Mouse (Mus musculus) left cerebral cortex, postnatal 14 days (tissue): ENCODE measurements at regions not wholly inside any gene's neighbourhood (a gene's known extent, or its start where the extent isn't known, plus 50 kb on each side); places are given as distances from the start of the nearest gene placed in this dataset.

Experiments used
- DNase-seq, 2 experiments: peaks; one replicate each; pipeline ENCODE4 v3.0.0; 2021 to 2022; ENCODE audit warnings: low spot score in 2 of 2, mixed read lengths in 1 of 2
- intact Hi-C: fragments of 180-260 bp; cut with DNase I; formaldehyde crosslinking; loops from one replicate; pipeline ENCODE4 v1.15.1; 2025

DNA sequence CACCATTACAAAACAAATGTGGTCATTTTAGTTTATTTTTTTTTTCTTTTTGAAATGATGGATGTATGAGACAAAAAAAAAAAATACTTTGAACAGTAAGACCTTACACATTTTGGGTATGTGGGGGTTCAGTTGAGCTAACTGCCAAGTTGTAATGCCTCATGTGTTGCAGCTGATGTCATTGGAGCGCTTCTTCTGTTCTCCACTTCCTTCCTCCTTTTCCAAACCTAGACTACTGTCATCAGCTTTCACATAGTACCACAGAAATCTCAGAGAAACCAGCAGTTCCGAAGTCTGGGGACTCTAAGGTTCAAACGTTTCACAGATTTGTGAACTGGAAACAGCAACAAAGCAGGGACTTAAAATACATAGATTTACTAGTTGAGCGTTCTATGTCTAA, 270.7 kb downstream of the Usp25 start:
- intact Hi-C loops: no loop called here
- DNase-seq: no peak

DNA sequence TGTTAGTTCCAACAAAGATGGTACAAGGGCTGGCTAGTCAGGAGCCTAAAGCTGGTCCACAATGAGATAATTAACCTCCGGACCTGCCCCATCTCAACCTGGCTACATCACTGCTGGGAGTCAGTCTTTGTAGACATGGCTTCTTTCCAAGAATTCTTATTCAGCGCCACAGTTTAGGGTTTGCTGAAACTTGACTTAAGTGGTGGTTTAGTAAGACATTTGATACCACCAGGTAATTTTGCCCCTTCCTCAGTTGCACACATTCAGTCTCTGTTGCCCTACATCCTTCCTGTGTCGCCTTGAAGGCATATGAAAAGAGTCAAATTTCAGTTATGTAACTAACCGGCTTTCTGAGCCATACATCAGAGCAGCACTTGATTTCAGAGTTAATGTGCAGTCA, 266.4 kb downstream of the Usp25 start:
- intact Hi-C loops: no loop called here
- no peak for DNase-seq

DNA sequence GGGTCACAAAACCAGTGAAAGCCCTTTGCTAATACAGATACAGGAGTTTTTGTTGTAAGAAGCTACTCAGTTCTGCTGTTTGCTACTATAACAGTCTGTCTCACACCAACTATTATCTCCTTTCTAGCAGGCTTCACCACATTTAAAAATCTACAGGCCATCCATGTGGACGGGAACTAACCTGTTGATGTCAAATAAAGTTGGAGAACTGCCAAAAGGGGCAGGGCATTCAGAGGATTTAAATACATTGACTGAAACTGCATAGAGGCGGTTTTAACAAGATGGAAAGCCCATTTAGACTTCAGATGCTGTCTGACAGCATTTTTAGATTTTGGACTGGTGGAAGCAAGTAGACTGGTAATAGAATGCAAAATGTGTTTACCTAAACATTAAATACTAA, 266.0 kb downstream of the Usp25 start:
- no peak for DNase-seq
- intact Hi-C loops: no loop called here

DNA sequence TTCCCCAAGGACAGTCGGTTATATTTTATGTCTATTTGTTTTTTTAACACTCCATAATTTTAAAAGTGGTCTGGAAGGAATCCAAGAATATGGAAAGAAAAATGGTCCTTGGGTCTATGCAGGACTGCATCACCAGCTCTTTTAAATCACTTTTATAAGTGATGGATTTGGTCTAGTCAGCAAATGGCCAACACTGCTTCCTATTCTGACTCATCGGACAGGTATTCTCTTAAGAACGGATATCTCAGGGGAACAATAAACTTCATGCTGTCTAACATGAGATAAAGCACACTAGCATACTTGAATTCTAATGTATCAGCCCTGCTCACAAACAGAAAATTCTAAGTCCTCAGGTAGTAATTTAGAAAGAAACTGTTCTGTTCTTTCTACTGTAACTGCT, 259.8 kb downstream of the Usp25 start:
- intact Hi-C loops: no loop called here
- DNase-seq: no peak

DNA sequence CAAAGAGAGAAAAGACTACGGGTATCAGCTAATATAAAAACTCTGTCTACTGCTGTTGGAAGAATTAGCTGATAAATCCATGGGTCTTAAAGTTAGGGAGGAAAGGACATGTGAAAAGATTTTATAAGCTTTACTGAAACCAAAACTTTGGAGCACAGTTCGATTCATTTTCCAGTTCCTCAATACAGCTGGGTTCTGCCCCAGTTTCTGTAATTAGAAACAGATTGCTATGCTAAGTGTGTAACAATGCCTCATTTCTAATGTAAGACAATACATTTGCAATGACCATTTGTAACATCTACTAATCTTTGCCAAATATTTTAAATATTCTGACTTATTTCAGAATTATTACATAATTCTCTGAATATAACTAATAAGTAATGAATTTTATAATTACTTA, 255.4 kb downstream of the Usp25 start:
- intact Hi-C loops: no loop called here
- no peak for DNase-seq

DNA sequence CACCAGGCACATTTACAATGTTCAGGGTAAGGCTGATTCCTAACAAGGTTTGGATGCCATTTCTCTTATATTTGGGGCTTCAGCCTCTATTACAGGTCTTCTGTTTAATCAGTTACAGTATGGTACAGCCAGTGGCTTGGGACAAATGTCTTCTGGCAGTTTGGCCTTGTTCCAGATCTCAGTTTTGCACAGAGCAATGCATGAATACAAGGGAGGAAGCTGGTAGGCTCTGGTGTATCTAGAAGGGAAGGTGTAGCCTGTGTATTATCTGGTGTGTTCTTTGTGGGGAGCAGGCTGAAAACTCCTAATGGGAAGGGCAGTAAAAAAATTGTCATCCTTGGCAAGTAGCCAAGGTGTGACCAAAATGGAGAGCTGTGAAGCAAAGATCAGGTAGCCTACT, 254.2 kb downstream of the Usp25 start:
- intact Hi-C loops: no loop called here
- DNase-seq: no peak

DNA sequence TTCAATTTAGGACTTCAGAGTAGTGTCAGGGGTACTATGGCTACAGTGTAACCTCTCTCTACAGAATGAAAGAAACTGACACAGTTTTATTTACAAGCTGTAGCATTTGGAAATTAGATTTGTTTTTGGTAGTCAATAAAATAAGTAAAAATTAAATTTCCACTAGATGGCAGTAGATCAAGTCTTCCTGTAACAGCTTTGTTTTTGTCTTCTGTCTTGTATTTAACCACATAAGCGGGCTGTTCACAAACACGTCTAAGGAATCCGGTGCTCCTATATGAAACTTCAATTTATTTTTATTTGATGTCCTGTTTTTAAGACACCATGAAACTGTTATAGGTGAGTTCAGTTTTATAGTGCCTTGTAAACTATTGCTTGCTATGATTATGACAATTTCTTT, 238.8 kb downstream of the Usp25 start:
- DNase-seq: peak in 1 of 2 experiments; percentile 14
- intact Hi-C loops: loop anchor here (5.0 to 10.0 kb wide), 2 partner anchors 195 to 902 kb away; no protein-coding TSS in a partner anchor

DNA sequence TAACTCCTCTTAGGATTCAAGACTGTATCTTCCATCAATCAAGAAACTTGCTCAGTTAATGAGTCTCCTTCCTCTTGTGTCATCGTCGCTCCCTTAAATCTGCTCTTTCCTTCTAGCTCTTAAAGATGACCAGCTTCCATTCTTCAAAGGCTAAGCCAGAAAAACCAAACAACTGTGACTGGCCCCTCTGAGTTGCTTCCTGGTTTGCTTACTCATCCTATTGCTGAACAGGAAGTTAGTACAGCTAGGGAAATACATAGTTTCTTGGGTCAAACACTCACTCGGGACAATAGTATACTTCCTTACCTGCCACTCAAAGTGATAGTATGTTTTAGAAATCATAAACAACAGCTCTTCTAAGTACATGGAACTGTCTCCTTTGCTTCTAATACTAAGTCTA, 237.9 kb downstream of the Usp25 start:
- no peak for DNase-seq
- intact Hi-C loops: loop anchor here (5.0 to 10.0 kb wide), 2 partner anchors 196 to 903 kb away; no protein-coding TSS in a partner anchor

DNA sequence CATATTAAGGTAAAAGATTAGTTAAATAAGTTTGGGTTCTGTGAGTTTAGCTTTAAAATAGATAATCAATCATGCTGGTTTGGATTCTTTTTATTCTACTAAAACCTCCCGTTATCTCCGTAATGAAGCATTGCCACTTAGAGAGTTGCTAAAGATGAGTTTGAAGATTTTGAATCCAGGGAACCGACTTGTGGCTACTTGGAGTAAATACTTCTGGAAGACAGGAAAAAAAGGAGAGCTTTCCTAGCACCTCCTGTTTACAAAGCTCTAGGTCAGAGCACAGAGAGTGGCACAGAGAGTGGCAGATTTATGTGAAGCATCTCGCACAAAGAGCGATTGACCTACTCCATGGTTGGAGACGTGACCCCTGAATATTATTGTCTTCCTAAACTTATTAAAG, 227.4 kb downstream of the Usp25 start:
- peak in 1 of 2 experiments; percentile 5 for DNase-seq
- intact Hi-C loops: no loop called here

DNA sequence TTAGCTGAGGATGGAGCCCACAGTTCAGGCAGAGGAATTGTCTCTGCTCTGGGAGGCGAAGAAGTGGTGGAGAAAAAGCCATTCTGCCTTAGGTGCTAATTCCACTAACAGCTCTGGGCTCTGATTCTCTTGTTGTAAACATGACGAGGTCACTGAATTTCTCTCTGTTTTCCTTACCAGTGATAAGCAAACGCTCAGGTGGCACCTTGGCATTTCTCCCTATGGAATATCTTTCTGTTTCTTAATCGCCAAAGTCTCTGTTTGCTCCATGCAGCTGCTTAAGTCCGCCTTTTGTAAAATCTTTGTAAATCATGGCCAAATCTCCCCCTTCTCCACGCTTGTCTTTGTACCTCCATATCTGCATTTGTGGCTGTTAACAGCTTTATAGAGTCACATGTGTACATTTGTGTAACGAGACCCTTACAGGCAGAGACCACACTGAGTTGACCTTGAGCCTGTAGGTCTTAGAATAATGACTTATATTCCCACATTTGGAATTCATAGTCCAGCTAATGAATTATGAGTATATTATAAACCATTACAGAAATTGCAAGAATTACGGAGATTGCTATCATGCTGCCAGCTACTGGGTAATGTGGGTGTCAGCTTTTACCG, 225.8 kb downstream of the Usp25 start:
- intact Hi-C loops: loop anchor here (2.0 to 5.0 kb wide), 3 partner anchors 112 to 403 kb away; no protein-coding TSS in a partner anchor
- DNase-seq: peak; percentile 6 to 21

DNA sequence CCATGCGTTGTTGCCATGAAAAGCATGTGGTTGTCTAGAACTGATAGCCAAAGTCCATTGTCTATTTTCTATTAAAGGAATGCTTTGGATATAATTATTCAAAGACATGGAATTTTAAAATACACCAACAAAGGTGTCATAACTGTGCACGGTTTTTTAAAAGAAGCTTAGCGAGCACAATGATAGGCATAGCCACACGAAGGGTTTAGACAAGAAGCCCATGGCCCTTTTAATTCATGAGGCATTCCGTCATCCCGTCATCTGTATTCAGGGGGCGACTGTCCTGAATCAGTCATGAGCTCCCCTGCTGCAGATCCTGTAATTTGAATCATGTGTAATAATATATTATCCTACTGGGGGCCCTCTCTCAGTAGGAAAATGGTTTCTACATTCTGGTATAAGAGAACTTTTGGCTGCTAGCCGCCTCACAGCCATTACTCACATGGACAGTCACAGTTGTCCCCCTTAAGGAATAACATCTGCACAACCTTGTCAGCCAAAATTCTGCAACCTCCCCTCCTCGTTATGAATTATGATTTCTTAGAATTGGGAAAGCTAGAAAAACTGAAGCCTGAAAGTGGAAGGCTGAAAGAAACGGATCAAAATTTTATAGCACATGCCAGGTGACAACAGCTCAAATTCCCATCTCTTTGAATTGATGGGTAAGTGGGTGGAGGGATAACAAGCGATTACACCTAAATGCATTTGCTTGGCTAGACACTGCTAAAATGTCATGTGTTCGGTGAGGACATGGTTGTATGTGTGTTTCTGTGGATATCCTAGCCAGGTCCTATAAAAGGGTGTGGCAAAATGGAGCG, 225.1 kb downstream of the Usp25 start:
- intact Hi-C loops: loop anchor here (2.0 to 5.0 kb wide), 3 partner anchors 111 to 404 kb away; no protein-coding TSS in a partner anchor
- peak; percentile 29 to 59 for DNase-seq

DNA sequence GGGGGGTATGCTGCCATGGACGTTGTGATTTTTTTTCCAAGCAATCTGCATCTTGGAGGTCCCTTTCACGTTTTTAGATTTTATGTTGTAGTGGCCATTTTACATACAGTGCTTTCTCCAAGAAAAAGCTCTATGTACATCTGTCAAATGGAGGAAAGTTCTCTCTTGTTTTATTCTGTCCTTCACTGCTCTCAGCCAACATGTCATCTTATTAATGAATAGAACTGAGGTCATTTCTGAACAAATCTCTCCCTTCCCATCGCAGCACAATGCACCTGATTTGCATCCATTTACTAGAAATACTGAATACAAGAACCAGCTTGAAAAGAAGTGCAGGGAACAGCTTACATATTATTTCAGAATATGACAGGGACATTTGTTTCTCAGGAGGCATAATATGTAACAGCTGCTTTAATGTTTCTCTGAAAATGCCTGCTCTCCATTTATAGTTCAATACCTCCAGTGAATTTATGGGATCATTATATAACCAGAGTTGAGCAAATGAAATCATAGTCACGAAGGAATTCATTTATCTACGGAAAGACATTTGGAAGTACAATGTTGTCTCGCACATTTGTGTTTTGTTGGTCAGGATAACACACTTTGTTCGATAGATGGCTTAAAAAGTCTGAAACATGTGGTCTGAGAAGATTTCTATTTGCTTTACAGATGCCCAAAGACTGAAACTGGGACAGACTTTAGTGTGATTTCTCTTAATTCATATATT, 224.3 kb downstream of the Usp25 start:
- intact Hi-C loops: loop anchor here (2.0 to 5.0 kb wide), 5 partner anchors 110 to 405 kb away; no protein-coding TSS in a partner anchor
- peak in 1 of 2 experiments; percentile 31 for DNase-seq

DNA sequence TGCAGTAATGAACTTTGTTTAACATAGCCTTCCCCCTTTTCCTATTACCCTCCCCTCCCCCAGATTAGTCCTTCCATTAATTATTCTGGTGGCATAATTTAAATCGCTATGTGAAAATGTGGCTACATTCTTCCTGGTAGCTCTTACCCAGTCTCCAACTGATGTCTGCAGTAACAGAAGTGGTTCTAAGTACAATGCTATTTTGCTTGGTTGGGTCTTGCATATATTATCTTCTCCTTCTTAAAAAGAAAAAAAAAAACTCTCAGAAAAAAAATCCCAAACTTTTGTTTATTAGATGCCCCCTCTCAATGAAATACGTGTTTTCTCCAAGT, 223.7 kb downstream of the Usp25 start:
- no peak for DNase-seq
- intact Hi-C loops: loop anchor here (2.0 to 5.0 kb wide), 4 partner anchors 110 to 405 kb away; no protein-coding TSS in a partner anchor

DNA sequence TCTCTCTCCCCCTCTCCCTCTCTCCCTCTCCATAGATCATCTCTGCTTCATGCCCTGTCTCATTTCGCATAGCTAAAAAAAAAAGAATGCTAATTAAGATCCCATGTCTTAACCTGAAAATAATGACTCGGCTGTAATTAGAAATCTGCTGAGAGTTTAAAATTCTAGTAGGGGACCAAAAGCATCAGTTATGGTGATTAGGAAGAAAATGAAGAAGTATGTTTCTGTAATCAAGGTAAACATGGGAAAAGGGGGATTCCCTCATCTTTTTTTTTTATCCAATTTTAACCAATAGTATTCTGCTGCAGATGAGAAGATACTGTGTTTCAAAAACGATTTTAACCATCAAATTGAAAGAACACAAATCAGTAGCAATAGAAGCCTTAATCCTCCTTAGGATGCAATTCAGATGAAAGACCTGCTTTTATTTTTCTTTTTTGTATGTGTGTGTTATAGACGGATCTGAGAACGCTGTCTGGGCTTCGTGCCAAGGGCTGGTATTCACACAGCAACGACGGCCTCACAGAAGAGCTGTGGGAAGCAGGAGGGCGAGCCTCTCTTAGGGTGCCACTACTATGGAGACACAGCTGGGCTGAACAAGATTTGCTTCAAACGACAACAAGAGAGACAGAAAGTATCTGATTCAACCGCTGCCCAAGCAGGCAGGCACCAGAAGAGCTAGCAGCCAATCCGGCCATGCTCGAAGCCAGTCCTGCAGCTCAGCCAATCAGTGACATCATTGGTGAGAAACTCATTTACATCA, 223.2 kb downstream of the Usp25 start:
- intact Hi-C loops: loop anchor here (2.0 to 5.0 kb wide), 4 partner anchors 109 to 406 kb away; no protein-coding TSS in a partner anchor
- peak; percentile 87 to 96 for DNase-seq

DNA sequence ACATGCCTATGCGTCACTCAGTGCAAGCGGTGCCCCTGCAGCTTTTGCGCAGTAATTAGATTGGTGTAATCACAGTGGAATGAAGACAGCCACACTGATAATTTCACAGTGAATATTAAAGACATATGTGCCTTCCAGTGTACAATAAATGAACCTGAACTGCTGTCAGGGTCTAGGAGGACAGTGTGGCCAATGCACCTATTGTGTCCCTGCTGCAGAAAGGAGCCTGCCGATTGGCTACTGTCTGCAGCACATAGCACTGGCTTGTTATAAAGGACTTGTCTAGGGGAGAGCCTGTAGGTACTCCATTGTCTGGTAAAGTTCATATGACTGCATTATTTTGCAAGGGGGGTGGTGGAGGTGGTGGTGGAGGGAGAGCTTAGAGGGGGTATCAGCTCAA, 222.5 kb downstream of the Usp25 start:
- peak; percentile 32 to 46 for DNase-seq
- intact Hi-C loops: loop anchor here (2.0 to 5.0 kb wide), 4 partner anchors 109 to 406 kb away; no protein-coding TSS in a partner anchor

DNA sequence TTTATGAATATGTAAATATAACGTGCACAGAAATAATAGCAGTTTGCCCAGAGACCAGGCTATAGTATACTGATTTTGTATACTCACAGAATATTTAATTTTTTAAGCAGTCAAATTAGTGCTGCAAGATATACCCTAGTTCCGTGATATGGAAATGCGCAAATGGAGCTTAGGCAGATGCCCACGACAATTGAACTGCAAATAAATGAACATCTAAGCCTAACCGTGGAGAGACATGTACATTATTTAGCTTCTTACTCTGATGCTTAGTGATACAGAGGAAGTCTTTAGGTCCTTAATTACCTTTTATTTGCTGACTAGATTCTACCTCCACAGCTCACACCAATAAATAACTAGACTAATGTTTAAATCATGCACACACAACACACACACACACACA, 221.9 kb downstream of the Usp25 start:
- DNase-seq: peak in 1 of 2 experiments; percentile 3
- intact Hi-C loops: loop anchor here (5.0 kb wide), 2 partner anchors 108 to 407 kb away; no protein-coding TSS in a partner anchor
